Mouse (Mus musculus) intestine, embryonic 14.5 days (tissue): ENCODE data around the gene Aif1. TPM values are rescaled to one million over a fixed set of nuclear protein-coding genes. Genes with fewer than 3 reads are reported as not detected.
A peak's percentile ranks its signal among the peaks of the same experiment; 100 is the strongest.
"Not testable (repeated sequence)": the region's sequence is repeated elsewhere in the genome, so short reads cannot be mapped to it uniquely, and the experiment has no call there.

Experiments
- ATAC-seq: fragments of 200-750 bp; cut with Nextera tagmentation; replicated peaks from 2 replicates; pipeline ENCODE4 v1.8.0; 2017; ENCODE audit warnings: low read depth, moderate number of reproducible peaks, moderate TSS enrichment, moderate library complexity; ENCODE audit not compliant: low FRiP score, low TSS enrichment
- DNase-seq: peaks from one replicate; pipeline ENCODE4 v3.0.0-alpha.2; 2018; ENCODE audit warnings: low spot score
- H3K27ac ChIP-seq: fragments of 300-500 bp; sonication (generic); 2 replicates; pipeline ENCODE4 v1.5.1; 2014; ENCODE audit warnings: low read depth, mild to moderate bottlenecking, control low read depth
- H3K27me3 ChIP-seq: fragments of 300-500 bp; sonication (generic); replicated peaks from 2 replicates; pipeline ENCODE4 v1.6.1; 2014; ENCODE audit warnings: low read length, control low read depth; ENCODE audit not compliant: control insufficient read depth, insufficient read depth
- H3K36me3 ChIP-seq: fragments of 300-500 bp; sonication (generic); 2 replicates; pipeline ENCODE4 v1.6.1; 2014; ENCODE audit warnings: low read length, control low read depth; ENCODE audit not compliant: control insufficient read depth, insufficient read depth
- H3K4me1 ChIP-seq: fragments of 300-500 bp; sonication (generic); replicated peaks from 2 replicates; pipeline ENCODE4 v1.6.1; 2014; ENCODE audit warnings: low read length, control low read depth, mixed read lengths; ENCODE audit not compliant: control insufficient read depth, insufficient read depth
- H3K4me2 ChIP-seq: fragments of 300-500 bp; sonication (generic); 2 replicates; pipeline ENCODE4 v1.6.1; 2014; ENCODE audit warnings: low read length
- H3K4me3 ChIP-seq: fragments of 300-500 bp; sonication (generic); 2 replicates; pipeline ENCODE4 v1.5.1; 2014; ENCODE audit warnings: low read depth, low read length, control low read depth, mixed read lengths
- H3K9ac ChIP-seq: fragments of 300-500 bp; sonication (generic); 2 replicates; pipeline ENCODE4 v1.6.1; 2014; ENCODE audit warnings: mild to moderate bottlenecking, low read length
- H3K9me3 ChIP-seq: fragments of 300-500 bp; sonication (generic); 2 replicates; pipeline ENCODE4 v1.6.1; 2016; ENCODE audit warnings: low read length, control low read depth; ENCODE audit not compliant: control insufficient read depth
- WGBS: fragments of 180-500 bp; shearing (Covaris S2); extraction: QIAGEN DNeasy Blood & Tissue Kit; methylation state at CpG from one replicate; pipeline ENCODE4 v1.1.7; 2014; 5-methylcytosine and 5-hydroxymethylcytosine counted together
- microRNA-seq: library from miRNA; unstranded; fragments of <30 nt; microRNA quantifications from one replicate; pipeline ENCODE4, GENCODE M21; 2016
- polyA plus RNA-seq: library from polyadenylated mRNA; unstranded; fragments of >200 nt; fragmentation: Nextera tagmentation; extraction: Ambion mirVana; gene quantifications from 2 replicates; pipeline ENCODE4 v1.2.1, GENCODE M21; 2014

Gene Aif1
- polyA plus RNA-seq, 1 experiment from 2014 or later: 15.4 TPM

GRCm38 (mm10) chr17:35125578-35125977 is 50.3 kb downstream of the Aif1 start:
- peak overlapping the region; percentile 80 for H3K4me2 ChIP-seq
- no peaks in the 10 kb centered on the region for H3K9me3 ChIP-seq
- 20% methylated on average over 6 of the region's 6 CpGs for WGBS
- H3K4me3 ChIP-seq: peak overlapping the region; percentile 69
- ATAC-seq (no peak), DNase-seq (no peak)
- H3K27ac ChIP-seq: peak overlapping the region; percentile 85
- H3K9ac ChIP-seq: peak overlapping the region; percentile 74
- no peaks in the 10 kb centered on the region for H3K27me3 ChIP-seq
- H3K4me1 ChIP-seq: peaks cover 25% of the 10 kb centered on the region
- H3K36me3 ChIP-seq: peaks cover 25% of the 10 kb centered on the region

- peak overlapping the region; percentile 80; the same call in 1 of the 2 replicates for H3K4me2 ChIP-seq
- H3K4me1 ChIP-seq: peaks cover 30% of the 10 kb centered on the region
- no peaks in the 10 kb centered on the region for H3K9me3 ChIP-seq
- peaks cover 22% of the 10 kb centered on the region for H3K36me3 ChIP-seq
- H3K27ac ChIP-seq: no peak overlapping the region
- no peaks in the 10 kb centered on the region for H3K27me3 ChIP-seq
- no peak overlapping the region for H3K9ac ChIP-seq
- DNase-seq (no peak), ATAC-seq (no peak)
- H3K4me3 ChIP-seq: no peak overlapping the region
- whole genome bisulfite sequencing: 95% methylated on average over 1 of the region's 1 CpGs
Measured at GRCm38 (mm10) chr17:35125081-35125480, 50.8 kb downstream of the Aif1 start.

GRCm38 (mm10) chr17:35124261-35124896 is 51.5 kb downstream of the Aif1 start:
- not testable (repeated sequence) for H3K4me2 ChIP-seq, H3K4me3 ChIP-seq, H3K9ac ChIP-seq, ATAC-seq, H3K27me3 ChIP-seq, H3K9me3 ChIP-seq, DNase-seq, H3K27ac ChIP-seq
- H3K4me1 ChIP-seq: peaks cover 33% of the 10 kb centered on the region
- 92% methylated on average over 12 of the region's 12 CpGs for WGBS
- H3K36me3 ChIP-seq: peaks cover 28% of the 10 kb centered on the region

GRCm38 (mm10) chr17:35123287-35123686 is 52.6 kb downstream of the Aif1 start:
- H3K27ac ChIP-seq, ATAC-seq, H3K4me3 ChIP-seq, H3K27me3 ChIP-seq, H3K4me2 ChIP-seq, H3K9ac ChIP-seq, H3K9me3 ChIP-seq, DNase-seq: not testable (repeated sequence)
- Histone ChIP-seq H3K4me1 (peaks cover 33% of the 10 kb centered on the region), H3K36me3 (peaks cover 39% of the 10 kb centered on the region)
- WGBS: 90% methylated on average over 9 of the region's 9 CpGs

- WGBS: under 1% methylated on average over 19 of the region's 19 CpGs
- H3K36me3 ChIP-seq: peaks cover 44% of the 10 kb centered on the region
Measured at GRCm38 (mm10) chr17:35121871-35122303, 54.0 kb downstream of the Aif1 start, which contains the start of gene Csnk2b. Gene Csnk2b (minus strand): TSS chr17:35122053.

GRCm38 (mm10) chr17:35121143-35121799 is 54.6 kb downstream of the Aif1 start, which contains the start of gene Gpank1:
Gene Gpank1 (plus strand): TSS chr17:35121455.
- H3K9me3 ChIP-seq: no peaks in the 10 kb centered on the region
- H3K4me2 ChIP-seq: peak within 1 kb of the TSS; percentile 93
- peaks cover 27% of the 10 kb centered on the region for H3K4me1 ChIP-seq
- DNase-seq: peak; percentile 94
- peak within 1 kb of the TSS; percentile 85 for H3K9ac ChIP-seq
- H3K27me3 ChIP-seq: no peaks in the 10 kb centered on the region
- H3K4me3 ChIP-seq: peak within 1 kb of the TSS; percentile 99
- peak within 1 kb of the TSS; percentile 88 for H3K27ac ChIP-seq
- peak; percentile 92 for ATAC-seq
- WGBS: under 1% methylated on average over 50 of the region's 50 CpGs
- H3K36me3 ChIP-seq: peaks cover 48% of the 10 kb centered on the region

More at GRCm38 (mm10) chr17:35121871-35122303, 54.0 kb downstream of the Aif1 start, which contains the start of gene Csnk2b:
- Histone ChIP-seq H3K4me2 (peak within 1 kb of the TSS; percentile 93), H3K27me3 (no peaks in the 10 kb centered on the region), H3K9ac (peak within 1 kb of the TSS; percentile 85), H3K4me3 (peak within 1 kb of the TSS; percentile 99), H3K9me3 (no peaks in the 10 kb centered on the region), H3K27ac (peak within 1 kb of the TSS; percentile 88), H3K4me1 (peaks cover 30% of the 10 kb centered on the region)
- ATAC-seq (peak; percentile 15), DNase-seq (no peak)

Small RNAs within 50 kb of the gene (microRNA-seq; reads per million reads assigned to microRNA genes)
- gene Mir6973a (not detected), gene Mir6974 (not detected)

Other genes starting within 250 kb of the Aif1 start
- 40.1 and 42.8 TPM in 2 replicates for gene Neu1, start 244.8 kb downstream of the Aif1 start, polyA plus RNA-seq
- 0.24 and 0.46 TPM in 2 replicates for gene Hspa1b, start 216.8 kb downstream of the Aif1 start, polyA plus RNA-seq
- not detected in 2 replicates for gene Gm20481, start 206.2 kb downstream of the Aif1 start, polyA plus RNA-seq
- gene Hspa1a, start 203.9 kb downstream of the Aif1 start, polyA plus RNA-seq: 3.5 and 4.5 TPM in 2 replicates
- 0.53 and 1.2 TPM in 2 replicates for gene Hspa1l, start 203.4 kb downstream of the Aif1 start, polyA plus RNA-seq
- 216 and 228 TPM in 2 replicates for gene Lsm2, start 194.2 kb downstream of the Aif1 start, polyA plus RNA-seq
- gene Vars, start 175.1 kb downstream of the Aif1 start, polyA plus RNA-seq: 119 and 133 TPM in 2 replicates
- 0.19 and 0.26 TPM in 2 replicates for gene Vwa7, start 159.5 kb downstream of the Aif1 start, polyA plus RNA-seq
- 20.7 and 21.5 TPM in 2 replicates for gene Sapcd1, start 148.1 kb downstream of the Aif1 start, polyA plus RNA-seq
- gene Msh5, start 129.3 kb downstream of the Aif1 start, polyA plus RNA-seq: 3.6 and 3.9 TPM in 2 replicates
- gene Clic1, start 126.1 kb downstream of the Aif1 start, polyA plus RNA-seq: 113 and 141 TPM in 2 replicates
- gene Ddah2, start 117.0 kb downstream of the Aif1 start, polyA plus RNA-seq: 278 and 333 TPM in 2 replicates
- gene Ly6g6c, start 110.7 kb downstream of the Aif1 start, polyA plus RNA-seq: not detected in 2 replicates
- gene Mpig6b, start 109.9 kb downstream of the Aif1 start, polyA plus RNA-seq: 0.55 and 0.81 TPM in 2 replicates
- gene Ly6g6e, start 99.2 kb downstream of the Aif1 start, polyA plus RNA-seq: 1.3 and 2.8 TPM in 2 replicates
- gene Ly6g6d, start 98.0 kb downstream of the Aif1 start, polyA plus RNA-seq: 5.0 and 6.1 TPM in 2 replicates
- 0.27 TPM in 1 of 2 replicates, not detected in the other for gene Ly6g6f, start 90.5 kb downstream of the Aif1 start, polyA plus RNA-seq
- 86.4 and 91.0 TPM in 2 replicates for gene Abhd16a, start 86.8 kb downstream of the Aif1 start, polyA plus RNA-seq
- gene Ly6g5c, start 67.8 kb downstream of the Aif1 start, polyA plus RNA-seq: not detected in 2 replicates
- 0.64 and 0.75 TPM in 2 replicates for gene Ly6g5b, start 60.6 kb downstream of the Aif1 start, polyA plus RNA-seq
- gene Gpank1, start 54.6 kb downstream of the Aif1 start, polyA plus RNA-seq: 19.7 and 24.7 TPM in 2 replicates
- 275 and 286 TPM in 2 replicates for gene Csnk2b, start 54.0 kb downstream of the Aif1 start, polyA plus RNA-seq
- gene D17H6S53E, start 49.7 kb downstream of the Aif1 start, polyA plus RNA-seq: 8.4 and 10.8 TPM in 2 replicates
- 0.95 and 1.5 TPM in 2 replicates for gene Apom, start 44.0 kb downstream of the Aif1 start, polyA plus RNA-seq
- 75.5 and 79.5 TPM in 2 replicates for gene Bag6, start 40.9 kb downstream of the Aif1 start, polyA plus RNA-seq
- 186 and 196 TPM in 2 replicates for gene Prrc2a, start 11.2 kb downstream of the Aif1 start, polyA plus RNA-seq
- gene Lst1, start 12.4 kb upstream of the Aif1 start, polyA plus RNA-seq: 16.9 and 19.1 TPM in 2 replicates
- gene Ltb, start 18.4 kb upstream of the Aif1 start, polyA plus RNA-seq: 1.1 and 1.5 TPM in 2 replicates
- 0.12 and 0.28 TPM in 2 replicates for gene Tnf, start 25.9 kb upstream of the Aif1 start, polyA plus RNA-seq
- 0.81 and 0.85 TPM in 2 replicates for gene Lta, start 29.3 kb upstream of the Aif1 start, polyA plus RNA-seq
- 0.39 and 0.88 TPM in 2 replicates for gene Gm16181, start 44.8 kb upstream of the Aif1 start, polyA plus RNA-seq
- gene Atp6v1g2, start 57.6 kb upstream of the Aif1 start, polyA plus RNA-seq: 5.8 and 5.9 TPM in 2 replicates
- 3.1 and 4.3 TPM in 2 replicates for gene Nfkbil1, start 59.7 kb upstream of the Aif1 start, polyA plus RNA-seq
- gene Ddx39b, start 65.7 kb upstream of the Aif1 start, polyA plus RNA-seq: 458 and 500 TPM in 2 replicates
- 102 and 108 TPM in 2 replicates for gene H2-D1, start 86.7 kb upstream of the Aif1 start, polyA plus RNA-seq
- gene H2-Q1, start 144.3 kb upstream of the Aif1 start, polyA plus RNA-seq: 1.2 and 1.6 TPM in 2 replicates
- gene H2-Q2, start 166.2 kb upstream of the Aif1 start, polyA plus RNA-seq: 37.3 and 39.1 TPM in 2 replicates
- gene H2-Q4, start 203.5 kb upstream of the Aif1 start, polyA plus RNA-seq: 2.5 and 4.4 TPM in 2 replicates
- 2.0 and 2.1 TPM in 2 replicates for gene H2-Q6, start 248.8 kb upstream of the Aif1 start, polyA plus RNA-seq